Mouse (Mus musculus) granulocyte monocyte progenitor cell, adult 5-6 weeks (primary cell): Measurements from ENCODE around the gene Pcp4l1. TPM values are rescaled to one million over a fixed set of nuclear protein-coding genes. Genes with fewer than 3 reads are reported as not detected.

Experiments
- ATAC-seq: replicated peaks from 2 replicates; pipeline ENCODE4 v1.8.0; 2016; ENCODE audit warnings: mild to moderate bottlenecking, moderate TSS enrichment, inconsistent platforms; ENCODE audit not compliant: poor library complexity, severe bottlenecking
- total RNA-seq, 2 experiments: library from RNA; stranded (forward) in 1 of 2; stranded (reverse) in 1 of 2; fragments of 200-712, 200-1000 nt in 1 of 2; fragments of >200 nt in 1 of 2; fragmentation: Nextera tagmentation in 1 of 2; gene quantifications; 2 replicates each; pipeline ENCODE4 v1.2.3; 2014 to 2017

Pcp4l1 gene
- total RNA-seq, 2 experiments from 2014 or later: 11.8 to 13.7 TPM

DNA sequence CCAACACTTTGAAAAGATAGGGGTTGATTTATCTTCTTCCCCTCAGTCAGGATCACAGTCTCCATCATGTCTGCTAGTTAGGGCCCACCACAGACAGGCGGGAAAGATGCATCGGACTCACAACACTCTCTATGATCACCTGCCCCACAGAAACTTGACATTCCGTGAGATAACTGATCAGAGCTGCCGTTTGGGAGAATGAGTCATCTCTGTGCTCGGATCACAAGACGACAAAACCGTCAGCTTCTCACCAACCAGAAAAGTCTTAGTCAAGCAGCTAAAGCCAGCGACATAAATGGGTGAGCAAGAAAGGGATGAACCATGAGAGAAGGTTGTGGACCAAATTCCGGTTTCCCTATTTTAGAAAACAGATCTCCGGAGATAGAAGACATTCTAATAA is 3.8 kb downstream of the Pcp4l1 start:
- ATAC-seq: no peak

DNA sequence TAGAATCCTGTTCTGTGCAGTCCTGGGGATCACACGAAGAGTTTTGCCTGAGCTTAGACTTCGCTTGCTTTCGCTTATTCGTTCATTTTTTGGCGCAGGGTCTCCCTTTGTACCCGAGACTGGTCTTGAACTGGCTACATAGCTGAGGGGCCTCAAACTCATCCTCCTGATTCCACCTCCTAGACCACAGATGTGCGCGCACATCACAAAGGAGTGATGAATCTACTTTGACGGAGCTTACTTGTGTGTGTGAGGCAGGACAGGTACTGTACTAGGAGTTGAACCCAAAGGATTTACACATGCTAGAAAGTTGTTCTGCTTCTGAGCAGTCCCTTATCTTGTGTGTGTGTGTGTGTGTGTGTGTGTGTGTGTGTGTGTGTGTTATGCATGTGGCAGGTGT is 5.2 kb downstream of the Pcp4l1 start:
- ATAC-seq: no peak

- ATAC-seq: no peak
These were observed 6.5 kb downstream of the Pcp4l1 start for GRCm38 (mm10) chr1:171189476-171190114.

- no peak for ATAC-seq
These were observed 7.0 kb downstream of the Pcp4l1 start for GRCm38 (mm10) chr1:171189046-171189445.

- peak; percentile 65 for ATAC-seq
These were observed 8.0 kb downstream of the Pcp4l1 start for GRCm38 (mm10) chr1:171187851-171188700.

- no peak for ATAC-seq
These were observed 10.4 kb downstream of the Pcp4l1 start for GRCm38 (mm10) chr1:171185655-171186054.

DNA sequence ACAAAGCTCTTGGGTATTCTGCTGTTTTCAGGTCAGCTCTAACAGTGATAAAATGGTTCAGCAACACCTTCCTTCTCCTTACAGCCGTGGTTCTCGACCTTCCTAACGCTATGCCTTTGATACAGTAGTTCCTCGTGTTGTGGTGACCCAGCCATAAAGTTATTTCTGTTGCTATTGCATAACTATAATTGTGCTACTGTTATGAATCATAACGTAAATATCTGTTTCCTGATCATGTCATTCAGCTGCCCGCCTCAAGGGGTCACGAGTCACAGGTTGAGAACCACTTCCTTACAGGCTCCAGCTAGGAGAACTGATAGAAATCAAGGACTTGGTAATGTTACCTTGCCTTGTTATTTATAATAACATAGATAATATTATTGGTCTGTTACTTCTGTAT is 11.8 kb downstream of the Pcp4l1 start:
- peak; percentile 86 for ATAC-seq

- ATAC-seq: no peak
These were observed 12.4 kb downstream of the Pcp4l1 start for GRCm38 (mm10) chr1:171183620-171184019.

DNA sequence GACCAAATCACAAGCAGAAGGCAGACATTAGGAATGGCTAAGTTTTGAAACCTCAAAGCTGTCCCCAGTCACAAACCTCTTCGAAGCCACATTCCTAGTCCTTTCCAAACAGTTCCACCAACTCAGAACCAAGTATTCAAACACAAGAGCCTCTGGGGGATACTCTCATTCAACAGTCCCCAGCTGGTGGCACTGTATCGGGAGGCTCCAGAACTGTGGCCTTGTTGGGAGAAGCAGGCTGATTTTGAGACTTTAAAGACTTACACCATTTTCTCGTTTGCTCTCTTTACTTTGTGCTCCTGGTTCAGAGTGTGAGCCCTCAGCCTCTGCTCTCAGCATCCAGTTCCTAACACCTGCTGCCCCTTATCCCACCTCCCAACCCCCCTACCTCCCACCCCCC is 13.0 kb downstream of the Pcp4l1 start:
- no peak for ATAC-seq

GRCm38 (mm10) chr1:171179487-171180171 is 16.4 kb downstream of the Pcp4l1 start:
- ATAC-seq: no peak

DNA sequence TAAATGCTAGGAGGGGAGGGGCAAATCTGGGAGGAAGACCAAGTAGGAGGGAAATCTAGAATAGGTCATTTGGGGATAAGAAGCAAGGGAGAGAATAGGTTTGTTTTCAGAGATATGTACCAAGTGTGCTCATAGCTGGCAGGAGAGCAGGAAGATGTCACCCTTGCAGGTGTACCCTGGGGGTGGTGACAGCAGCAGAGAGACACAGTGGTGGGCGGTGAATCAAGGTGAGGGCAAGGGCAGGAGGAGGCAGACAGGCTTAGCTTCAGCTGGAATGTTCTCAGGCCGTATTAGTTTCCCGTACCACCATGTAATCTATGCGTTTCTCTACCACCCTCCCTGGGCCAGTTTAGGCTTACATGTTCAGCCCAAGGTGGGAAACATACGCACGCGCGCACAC is 23.3 kb downstream of the Pcp4l1 start:
- ATAC-seq: no peak

- ATAC-seq: peak; percentile 84
These were observed 24.9 kb downstream of the Pcp4l1 start for GRCm38 (mm10) chr1:171171138-171171537.

GRCm38 (mm10) chr1:171169913-171170312 is 26.2 kb downstream of the Pcp4l1 start:
- ATAC-seq: no peak

DNA sequence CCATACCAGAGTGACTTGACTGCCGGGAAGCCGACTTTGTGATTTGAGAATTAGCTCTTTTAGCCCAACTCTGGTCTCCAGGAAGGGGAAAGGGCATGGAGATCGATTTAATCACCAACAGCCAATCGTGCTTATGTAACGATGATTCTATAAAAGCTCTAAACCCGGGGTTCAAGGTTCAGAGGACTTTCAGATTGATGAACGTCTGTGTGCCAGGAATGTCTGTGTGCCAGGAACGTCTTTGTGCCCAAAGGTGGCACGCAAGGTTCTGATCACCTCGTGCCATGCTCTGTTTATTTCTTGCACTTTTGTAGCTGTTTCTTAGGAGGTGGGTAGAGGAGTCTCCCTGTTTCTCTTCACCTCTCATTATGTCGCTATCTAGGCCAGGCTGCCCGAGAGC is 27.2 kb downstream of the Pcp4l1 start:
- no peak for ATAC-seq

DNA sequence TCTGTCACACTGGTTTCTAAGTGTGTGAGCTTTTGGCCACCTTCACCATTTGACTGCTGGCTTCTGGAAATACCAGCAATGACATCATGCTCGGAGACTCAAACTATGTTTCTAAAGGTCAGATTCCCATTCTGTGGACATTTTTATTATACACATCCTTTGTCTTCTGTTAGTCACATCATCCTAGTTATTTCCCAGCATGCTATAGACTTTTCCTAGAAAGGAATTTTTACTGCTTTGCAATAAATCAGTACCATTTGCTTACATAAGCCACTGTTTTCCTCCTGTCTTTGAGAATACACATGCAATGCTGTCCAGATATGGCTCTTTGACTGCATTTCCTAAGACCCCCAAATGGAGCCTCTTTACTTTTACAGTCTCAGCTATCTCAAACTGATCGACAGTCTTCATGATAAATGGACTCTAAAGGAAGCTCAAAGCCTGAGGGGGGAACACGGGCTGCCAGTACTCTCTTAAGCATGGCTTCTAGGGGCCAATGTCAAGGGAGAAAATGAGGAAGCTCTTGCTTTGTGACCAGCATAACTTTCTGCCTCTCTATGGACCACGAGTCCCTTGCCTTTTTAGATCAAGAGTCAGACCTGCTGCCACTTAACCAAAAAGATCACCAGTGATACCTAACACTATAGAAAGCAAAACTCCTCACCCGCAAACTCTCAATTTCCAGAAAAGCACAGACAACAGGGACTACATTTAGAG is 30.3 kb downstream of the Pcp4l1 start:
- peak; percentile 59; the same call in 1 of the 2 replicates for ATAC-seq

GRCm38 (mm10) chr1:171164258-171164657 is 31.8 kb downstream of the Pcp4l1 start:
- ATAC-seq: peak; percentile 47

GRCm38 (mm10) chr1:171162526-171162925 is 33.5 kb downstream of the Pcp4l1 start:
- no peak for ATAC-seq

- ATAC-seq: peak; percentile 83
These were observed 36.5 kb downstream of the Pcp4l1 start for GRCm38 (mm10) chr1:171159485-171159975.

DNA sequence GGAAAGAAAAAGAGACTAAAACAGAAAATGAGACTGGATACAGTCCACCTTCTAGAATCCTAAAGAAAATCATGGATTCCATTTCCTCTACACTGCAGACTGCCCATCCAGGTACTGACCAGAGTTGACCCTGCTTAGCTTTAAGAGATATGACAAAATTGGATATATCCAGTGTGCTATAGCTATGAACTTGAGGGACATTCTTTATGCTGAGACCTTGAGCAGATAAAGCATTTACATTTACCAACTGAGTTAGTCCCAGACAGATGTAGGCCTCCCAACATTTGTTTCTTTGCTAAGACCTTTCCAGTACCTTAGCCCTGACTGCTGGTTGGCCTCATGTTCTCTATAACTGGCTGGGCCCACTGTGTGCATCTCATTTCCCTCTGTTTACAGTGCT is 38.1 kb downstream of the Pcp4l1 start:
- ATAC-seq: no peak

DNA sequence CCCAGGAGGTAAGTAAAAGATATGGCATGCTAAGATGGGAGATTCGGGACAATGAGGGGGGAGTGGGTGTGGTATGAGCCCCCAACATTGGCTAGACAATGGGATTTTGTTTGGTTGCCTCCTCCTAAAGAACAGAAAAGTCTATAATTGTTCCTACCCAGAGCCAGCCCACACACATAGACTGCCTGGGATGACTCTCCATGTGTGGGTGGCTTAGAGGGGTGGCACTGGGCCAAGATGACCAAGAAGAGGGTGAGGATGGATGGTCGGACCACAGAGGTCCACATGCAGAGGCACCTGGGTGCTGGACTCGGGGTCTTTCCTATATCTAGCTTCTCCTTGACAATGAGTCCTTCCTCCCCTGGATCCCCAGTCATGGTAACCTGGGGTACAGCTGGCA is 39.4 kb downstream of the Pcp4l1 start:
- ATAC-seq: no peak
